Mouse (Mus musculus) CD4-positive helper T cell, adult 2 months (primary cell): ENCODE results near the gene Edn2.

Source experiments
- DNase-seq: peaks from one replicate; pipeline ENCODE4 v3.0.0-alpha.2; 2012; ENCODE audit warnings: low read depth, missing footprints, low spot score

The Edn2 gene

GRCm38 (mm10) chr4:120161166-120161949 is at the start of gene Edn2:
Edn2 (plus strand) TSS chr4:120161206.
- no peak for DNase-seq

GRCm38 (mm10) chr4:120115516-120115915 is 45.5 kb upstream of the Edn2 start:
- no peak for DNase-seq

- no peak for DNase-seq
Observed at GRCm38 (mm10) chr4:120116312-120116711, 44.7 kb upstream of the Edn2 start.

DNA sequence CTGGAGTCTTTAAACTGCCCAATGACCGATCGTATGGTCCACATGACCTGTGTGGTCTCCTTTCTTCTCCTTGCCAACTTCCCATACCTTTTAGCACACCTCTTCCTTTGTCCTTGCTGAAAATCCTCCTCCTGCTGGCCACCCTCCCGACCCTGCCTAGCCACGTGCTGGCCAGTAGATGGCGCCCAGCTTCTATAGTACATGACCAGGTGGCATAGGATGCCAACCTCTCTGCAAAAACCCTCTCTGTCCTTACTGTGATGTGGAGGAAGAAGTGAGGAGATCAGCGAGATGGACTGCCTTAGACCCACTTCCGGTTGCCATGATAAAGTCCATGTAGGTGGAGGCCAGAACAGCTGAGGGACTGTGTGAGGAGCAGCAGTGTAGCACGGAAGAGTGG is 40.7 kb upstream of the Edn2 start:
- peak; percentile 47 for DNase-seq

DNA sequence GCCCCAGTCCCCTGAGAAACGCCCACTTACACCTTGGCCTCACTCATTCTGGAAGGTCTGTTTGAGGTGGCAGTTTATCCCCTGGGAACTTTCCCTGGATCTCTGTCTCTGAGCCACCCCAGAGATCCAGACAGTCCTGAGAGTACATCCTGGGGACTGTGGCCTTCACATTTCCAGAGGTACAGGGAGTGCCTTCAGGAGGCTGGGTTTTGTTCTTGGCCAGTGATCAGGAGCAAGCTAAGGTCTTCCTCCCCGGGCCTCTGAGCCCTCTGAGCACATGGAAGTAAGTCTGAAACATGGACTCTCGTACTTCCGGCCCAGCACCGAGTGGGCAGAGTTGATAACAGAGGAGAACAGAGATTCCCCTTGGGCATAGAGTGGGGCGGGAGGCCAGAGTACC is 36.4 kb upstream of the Edn2 start:
- DNase-seq = no peak

DNA sequence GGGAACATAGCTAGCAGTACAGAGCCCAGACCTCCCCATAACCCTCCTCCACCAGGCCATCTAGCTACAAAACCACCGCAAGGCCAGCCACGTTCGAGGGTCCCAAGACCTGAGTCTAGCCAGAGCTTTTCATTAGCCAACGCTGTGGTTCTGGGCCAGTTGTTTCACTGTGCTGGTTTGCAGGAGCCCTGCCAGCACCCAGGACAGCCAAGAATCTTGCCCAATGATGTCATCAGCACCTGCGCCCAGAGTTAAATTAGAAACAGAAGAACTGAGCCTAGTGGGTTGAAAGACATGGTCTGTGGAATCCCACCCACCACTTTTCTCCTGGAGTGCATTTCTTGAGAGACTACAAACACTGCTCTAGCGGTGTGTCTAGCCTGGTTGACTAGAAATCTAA is 35.0 kb upstream of the Edn2 start:
- DNase-seq = no peak

DNA sequence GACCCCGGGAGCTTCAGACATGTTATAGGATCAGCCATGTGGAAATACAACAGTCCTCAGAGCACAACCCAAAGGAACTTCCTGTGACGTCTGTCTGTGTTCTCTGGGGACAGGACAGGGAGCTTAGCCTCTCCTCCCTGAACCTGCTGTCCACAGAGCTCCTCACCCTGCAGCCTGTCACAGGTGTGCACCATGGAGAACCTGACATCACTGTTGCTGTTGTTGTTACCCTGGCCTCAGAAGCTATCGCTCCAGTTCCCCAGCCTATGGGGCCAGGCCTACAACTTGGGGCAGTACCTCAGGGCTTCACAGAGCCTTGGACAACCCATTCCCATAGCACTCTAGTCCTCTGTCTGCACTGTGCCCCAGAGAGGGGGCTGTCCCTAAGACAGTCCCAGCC is 33.7 kb upstream of the Edn2 start:
- no peak for DNase-seq

- no peak for DNase-seq
Observed at GRCm38 (mm10) chr4:120128033-120128432, 33.0 kb upstream of the Edn2 start.

DNA sequence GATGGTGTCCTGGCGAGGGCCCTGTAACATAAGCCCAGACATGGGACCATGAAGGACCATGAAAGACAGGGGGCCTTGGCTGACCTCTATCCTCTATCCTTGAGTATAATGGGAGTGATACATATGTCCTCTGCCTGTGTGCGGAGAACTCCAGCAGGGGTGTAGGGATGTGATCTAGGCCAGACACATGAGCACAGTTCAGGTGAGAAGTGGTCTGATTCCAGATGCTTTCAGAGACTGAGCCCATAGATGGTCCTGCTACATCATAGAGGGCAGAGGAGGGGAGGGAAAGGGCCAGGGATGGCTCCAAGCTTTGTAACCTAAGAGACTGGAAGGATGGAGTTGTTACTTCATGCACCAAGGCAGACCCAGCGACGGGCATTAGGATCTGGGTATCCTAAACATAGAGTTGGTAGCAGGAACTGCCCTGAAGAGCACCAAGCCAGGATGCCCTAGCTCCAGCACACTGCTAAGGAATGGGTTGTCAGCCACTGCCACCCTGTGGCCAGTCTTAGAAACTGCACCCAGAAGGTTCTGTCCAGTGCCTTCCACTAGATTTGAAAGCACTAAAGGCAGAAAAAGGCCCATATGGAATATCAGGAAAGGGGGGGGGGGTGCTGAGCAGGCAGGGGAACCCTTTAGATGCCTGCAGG is 31.6 kb upstream of the Edn2 start:
- DNase-seq = peak; percentile 47

- no peak for DNase-seq
Observed at GRCm38 (mm10) chr4:120130926-120131325, 30.1 kb upstream of the Edn2 start.

GRCm38 (mm10) chr4:120131441-120132220 is 29.4 kb upstream of the Edn2 start:
- no peak for DNase-seq

DNA sequence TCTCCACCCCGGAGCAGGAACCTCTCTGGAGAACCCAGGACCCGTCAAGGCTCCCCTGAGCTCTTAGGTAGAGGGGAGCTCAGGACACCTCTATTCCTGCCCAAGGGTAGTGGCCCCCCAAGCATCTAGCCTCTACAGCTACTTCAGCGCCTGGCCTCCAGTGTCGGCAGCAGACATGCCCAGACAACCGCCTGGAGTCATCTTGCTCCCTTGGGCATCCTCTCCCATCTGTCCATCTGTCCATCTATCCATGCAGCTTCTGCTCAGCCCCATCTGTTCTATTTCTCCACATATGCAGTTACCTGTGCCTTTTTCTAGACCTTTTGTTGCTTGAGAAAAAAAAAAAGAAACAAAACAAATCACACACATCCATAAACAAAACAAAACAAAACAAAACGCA is 26.8 kb upstream of the Edn2 start:
- no peak for DNase-seq

GRCm38 (mm10) chr4:120141810-120142209 is 19.2 kb upstream of the Edn2 start:
- no peak for DNase-seq

DNA sequence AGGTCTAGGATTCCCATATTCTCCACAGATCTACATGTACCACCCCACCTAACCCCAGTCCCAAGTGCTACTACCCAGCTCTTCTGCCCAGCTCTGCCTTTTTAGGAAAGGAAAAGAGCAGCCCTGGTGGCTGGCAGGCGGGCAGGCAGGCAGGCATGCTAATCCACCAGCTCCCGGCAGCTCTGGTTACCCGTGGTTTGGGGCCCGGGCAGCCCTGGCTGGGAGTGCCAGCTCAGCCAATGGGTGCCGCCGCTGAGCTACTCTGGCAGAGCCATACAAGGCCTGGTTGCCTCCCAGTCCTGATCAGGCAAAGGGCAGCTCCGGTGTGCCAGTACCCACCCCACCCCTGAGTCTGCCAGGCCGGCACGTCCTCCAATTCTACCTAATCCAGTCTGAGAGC is 18.1 kb upstream of the Edn2 start:
- DNase-seq = no peak

GRCm38 (mm10) chr4:120144343-120144742 is 16.7 kb upstream of the Edn2 start:
- no peak for DNase-seq

DNA sequence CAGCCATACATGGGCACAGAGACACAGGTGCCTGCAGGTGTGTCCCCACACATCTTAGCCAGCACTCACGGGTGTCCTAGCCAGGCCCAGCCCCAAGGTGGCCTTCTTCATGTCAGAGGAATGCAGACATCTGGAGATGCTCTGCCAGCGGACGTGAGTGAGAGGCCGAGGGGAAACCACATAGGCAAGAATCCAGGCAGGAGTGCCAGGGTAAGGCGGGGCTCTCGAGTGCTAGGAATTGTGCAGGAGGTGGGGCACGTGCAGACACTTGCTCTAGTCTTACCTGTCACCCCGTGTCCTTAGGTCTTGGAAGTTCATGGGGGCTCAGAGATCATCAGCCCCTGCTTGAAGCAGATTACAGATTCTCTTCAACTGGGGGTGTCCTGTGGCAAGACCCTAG is 15.1 kb upstream of the Edn2 start:
- DNase-seq = no peak

DNA sequence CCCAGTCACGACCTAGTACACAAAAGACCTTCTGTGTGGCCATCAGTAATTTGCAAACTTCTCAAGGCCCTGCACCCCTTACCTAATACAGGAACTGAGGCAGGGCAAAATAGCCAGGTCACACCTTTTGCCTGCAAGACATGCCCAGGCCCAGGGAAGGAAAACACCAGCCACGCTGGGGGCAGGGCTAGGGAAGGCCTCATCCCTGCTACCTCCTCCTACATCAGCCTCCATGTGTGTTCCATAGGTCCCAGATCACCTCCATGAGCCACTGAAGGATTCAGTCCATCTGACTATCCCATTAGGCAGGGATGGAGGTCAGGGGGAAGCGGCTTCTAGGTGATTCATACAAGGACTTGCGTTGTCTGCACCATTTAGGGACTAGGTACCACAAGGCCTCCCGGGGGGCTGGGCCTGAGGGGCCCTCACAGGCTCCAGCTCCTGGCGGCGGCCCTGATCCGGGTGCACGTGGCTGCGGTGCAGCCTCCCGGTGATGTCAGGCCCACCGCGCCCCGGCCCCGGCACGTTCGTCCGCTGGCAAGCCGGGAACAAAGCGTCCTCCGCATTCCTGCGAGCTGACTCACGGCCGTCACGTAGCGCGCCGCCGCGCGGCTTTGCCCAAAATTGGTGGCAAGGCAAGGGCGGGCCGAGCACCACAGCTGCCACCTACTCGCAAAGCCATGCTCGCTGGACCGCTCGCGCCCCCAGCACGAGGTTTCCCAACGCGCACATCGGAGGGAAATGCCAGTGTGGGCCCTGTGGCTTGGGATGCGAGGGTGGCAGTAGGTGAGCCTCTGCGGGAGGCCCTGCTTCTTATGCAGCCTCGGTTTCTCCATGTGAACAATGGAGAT is 12.5 kb upstream of the Edn2 start:
- no peak for DNase-seq

- no peak for DNase-seq
Observed at GRCm38 (mm10) chr4:120149142-120149524, 11.9 kb upstream of the Edn2 start.

- no peak for DNase-seq
Observed at GRCm38 (mm10) chr4:120150345-120150920, 10.6 kb upstream of the Edn2 start.

DNA sequence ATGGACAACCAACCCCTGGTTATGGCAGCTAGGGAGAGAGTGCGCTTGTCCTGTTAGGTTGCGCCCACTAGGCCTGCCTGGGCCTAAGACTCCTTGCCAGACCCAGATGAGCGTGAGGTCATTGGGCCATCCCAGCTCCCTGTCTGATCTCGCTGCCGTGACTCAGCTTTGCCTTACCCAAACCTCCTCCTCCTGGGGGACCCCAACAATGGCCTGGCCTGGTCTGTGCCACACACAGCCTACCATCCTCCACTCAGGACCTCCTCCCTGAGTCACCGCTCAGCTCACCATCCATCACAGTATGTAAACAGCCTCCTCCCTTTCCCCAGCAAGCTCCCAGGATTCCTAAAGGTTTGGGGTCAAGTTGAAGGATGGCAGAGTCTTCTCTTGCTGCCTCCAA is 9.1 kb upstream of the Edn2 start:
- DNase-seq = no peak

DNA sequence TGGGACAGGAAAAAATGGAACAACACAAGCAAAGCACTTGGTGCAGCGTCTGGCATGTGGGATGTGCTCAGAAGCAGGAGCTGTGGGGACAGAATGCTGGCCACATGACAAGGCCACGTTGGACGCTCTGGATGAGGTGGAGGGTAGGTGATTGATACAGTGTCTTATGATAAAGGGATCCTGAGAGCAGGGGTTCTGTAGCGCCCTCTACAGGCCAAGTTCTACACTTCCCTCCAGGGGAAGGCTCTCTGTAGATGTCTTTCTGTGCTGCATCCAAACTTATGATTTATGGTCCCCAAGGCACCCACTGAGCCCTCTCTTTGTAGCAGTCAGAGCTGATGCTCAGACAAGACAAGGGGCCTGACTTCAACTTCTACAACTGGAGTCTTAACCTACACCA is 8.4 kb upstream of the Edn2 start:
- DNase-seq = no peak
